Mouse (Mus musculus) right cerebral cortex, postnatal 36 days (tissue): ENCODE results near the gene Iqschfp.

Experiments used
- DNase-seq, 2 experiments: peaks; one replicate each; pipeline ENCODE4 v3.0.0; 2022; ENCODE audit warnings: low spot score in 2 of 2, mixed read lengths in 1 of 2

The Iqschfp gene

GRCm38 (mm10) chr3:68071395-68072386, 179.7 kb downstream of the Iqschfp start:
- DNase-seq, result no peak

DNA sequence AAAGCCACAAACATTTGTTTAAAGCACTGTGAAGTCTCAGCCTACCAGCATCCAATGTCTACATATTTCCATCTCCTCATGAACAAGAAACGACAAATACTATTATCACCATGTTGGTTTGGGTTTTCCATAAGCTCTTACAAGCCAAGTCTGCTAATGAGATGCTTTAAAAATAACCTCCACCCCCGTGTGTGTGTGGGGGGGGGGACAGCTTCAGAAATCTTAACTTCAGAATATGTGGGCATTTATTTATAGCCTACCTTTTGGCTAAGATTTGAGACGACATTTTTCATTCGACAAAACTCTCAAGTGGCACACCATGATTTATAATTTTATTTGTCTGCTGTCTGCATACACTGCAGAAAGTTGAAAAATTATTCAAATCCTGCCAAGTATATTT, 185.4 kb downstream of the Iqschfp start:
- DNase-seq, result peak in 1 of 2 experiments; percentile 32

DNA sequence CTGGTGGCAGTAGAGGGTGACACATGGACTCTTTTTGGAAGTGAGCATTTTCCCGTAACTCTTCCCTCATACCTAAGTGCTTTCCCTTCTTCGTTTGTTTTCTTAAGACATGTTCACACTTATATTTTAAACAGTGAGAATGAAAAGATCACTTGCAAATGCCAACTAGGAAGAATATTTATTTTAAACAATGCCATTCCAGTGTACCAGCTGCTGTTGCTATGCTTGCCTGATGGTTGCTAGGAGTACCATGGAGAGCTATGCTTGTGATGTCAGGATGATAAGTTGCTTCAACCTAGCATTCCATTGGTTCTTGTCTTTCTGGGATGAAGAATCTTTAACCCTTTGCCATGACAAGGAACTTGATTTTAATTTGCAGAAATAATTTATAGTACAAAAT, 193.0 kb downstream of the Iqschfp start:
- DNase-seq, result no peak

DNA sequence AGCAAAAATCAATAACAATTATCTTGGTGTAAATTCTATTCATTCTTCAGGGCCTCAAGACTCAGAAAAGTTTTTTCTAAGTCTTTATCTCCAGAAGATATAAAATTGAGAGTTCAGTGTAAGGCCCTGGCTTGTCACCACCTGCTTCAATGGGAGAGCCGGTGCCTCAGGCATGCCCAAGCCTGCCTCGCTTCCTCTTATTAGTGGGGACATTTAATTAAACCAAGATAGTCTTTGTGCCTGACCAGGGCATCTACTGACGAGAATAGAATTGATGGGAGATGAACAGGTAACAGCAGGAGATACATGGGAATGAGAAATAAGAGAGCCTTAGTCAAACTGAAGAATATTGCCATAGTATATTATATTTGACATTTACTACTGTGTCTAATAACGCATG, 200.1 kb downstream of the Iqschfp start:
- no peak for DNase-seq

GRCm38 (mm10) chr3:68096724-68097431, 204.8 kb downstream of the Iqschfp start:
- no peak for DNase-seq

DNA sequence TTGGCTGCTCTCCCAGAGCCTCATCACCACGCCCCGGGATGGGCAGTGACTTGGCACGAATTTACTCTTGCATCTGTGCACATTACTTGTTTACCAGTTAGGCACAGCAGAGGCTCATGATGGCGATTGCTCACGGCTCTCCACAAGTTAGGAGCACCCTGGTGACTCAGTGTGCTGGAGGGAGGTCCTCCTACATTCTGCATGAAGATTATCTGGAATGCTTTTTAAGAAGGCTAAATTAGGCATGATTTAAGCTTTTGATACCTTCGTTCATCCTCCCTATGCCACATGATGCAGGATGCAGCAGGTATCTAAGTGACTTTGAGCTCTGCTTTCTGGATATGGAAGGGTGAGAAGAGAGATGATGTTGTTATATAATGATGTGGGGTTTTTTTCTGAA, 207.5 kb downstream of the Iqschfp start:
- DNase-seq, result peak in 1 of 2 experiments; percentile 2

DNA sequence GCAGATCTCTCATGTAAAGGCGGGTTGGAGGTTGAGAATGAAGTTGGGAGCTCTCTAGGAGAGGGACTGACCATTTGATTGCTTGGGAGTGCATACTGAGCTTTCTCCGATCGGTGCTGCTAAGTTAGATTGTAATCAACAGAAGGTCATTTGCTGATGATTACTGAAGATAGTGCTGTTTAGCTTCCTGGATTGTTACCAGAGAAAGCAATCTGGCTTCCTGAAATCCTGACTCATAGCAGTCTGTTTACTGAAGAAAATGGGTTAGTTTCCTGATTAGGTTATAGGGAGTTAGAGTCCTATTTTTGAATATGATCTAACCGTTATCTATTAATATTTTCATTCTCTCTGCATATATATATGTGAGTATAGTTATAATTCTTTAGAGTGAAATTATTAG, 209.3 kb downstream of the Iqschfp start:
- DNase-seq, result no peak

DNA sequence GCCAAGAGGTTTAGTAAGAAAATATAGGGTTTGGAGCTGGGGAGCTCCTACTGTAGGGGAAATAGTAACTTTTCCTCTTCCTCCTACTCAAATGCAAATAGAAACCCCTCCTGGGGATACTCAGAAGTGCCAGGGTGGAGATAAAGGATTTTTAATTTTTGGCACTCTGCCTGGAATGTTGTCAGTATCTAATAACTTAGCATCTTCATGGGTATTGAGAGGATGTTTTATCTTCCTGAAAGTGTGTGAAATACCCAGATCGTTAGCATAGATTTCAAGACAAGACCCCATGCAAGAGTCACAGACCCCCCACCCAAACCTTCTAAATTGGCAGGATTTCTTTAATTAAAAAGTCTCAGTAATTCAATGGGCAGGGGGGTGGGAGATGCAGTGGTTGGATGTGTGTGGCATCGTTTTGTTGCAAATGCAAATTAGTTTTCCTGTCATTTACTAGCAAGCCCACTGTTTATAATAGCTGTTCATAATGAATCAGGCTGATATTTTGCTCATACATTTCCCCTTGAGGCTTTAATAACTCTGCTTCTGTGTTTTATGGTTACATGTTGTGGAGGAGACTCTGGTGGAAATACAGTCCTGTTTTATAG, 213.2 kb downstream of the Iqschfp start:
- no peak for DNase-seq

DNA sequence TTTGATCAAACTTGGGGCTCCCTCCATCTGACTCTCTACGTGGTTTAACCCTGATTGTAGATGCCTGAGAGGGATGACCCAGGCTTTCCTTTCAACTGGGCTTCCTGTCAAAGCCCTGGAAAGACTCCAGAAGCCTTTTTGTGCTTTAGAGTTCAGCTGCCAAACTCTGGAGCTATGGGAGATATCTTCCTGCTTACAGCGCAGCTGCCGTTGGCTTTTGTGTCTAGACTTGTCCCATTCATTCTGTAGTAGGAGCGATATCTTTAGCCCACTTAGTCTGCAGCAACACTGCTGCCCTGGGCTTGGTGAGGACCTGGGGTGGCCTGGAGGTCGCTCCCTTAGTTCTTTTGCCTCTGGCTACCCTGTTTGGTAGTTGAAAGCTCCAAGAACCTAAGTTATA, 229.3 kb downstream of the Iqschfp start:
- no peak for DNase-seq

DNA sequence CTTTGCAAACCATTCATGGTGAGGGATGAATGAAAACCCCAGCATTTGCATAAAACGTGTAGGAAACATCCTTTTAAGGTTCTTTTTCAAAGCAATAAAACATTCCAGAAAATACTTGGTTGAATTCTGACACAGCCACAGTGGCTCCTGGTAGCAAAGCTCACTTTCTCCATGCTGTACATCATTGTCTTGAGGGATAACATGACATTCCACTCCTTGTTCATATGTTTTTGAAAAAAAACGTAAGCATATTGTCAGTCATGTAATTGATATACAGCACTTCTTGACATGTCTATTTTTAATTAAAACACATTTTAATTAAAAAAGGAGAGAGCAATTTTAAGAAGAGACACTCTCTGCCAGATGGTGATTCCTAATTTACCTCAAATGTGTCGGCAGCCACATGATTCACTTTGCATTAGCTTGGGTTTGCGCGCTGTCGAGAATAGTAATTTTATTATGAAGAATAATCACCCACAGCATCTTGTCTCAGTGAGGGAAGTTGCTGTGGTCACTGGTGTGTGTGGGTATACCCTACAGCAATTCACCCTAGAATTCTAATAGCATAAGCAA, 234.3 kb downstream of the Iqschfp start:
- peak; percentile 4 to 7 for DNase-seq

GRCm38 (mm10) chr3:68130386-68130785, 238.4 kb downstream of the Iqschfp start:
- no peak for DNase-seq

DNA sequence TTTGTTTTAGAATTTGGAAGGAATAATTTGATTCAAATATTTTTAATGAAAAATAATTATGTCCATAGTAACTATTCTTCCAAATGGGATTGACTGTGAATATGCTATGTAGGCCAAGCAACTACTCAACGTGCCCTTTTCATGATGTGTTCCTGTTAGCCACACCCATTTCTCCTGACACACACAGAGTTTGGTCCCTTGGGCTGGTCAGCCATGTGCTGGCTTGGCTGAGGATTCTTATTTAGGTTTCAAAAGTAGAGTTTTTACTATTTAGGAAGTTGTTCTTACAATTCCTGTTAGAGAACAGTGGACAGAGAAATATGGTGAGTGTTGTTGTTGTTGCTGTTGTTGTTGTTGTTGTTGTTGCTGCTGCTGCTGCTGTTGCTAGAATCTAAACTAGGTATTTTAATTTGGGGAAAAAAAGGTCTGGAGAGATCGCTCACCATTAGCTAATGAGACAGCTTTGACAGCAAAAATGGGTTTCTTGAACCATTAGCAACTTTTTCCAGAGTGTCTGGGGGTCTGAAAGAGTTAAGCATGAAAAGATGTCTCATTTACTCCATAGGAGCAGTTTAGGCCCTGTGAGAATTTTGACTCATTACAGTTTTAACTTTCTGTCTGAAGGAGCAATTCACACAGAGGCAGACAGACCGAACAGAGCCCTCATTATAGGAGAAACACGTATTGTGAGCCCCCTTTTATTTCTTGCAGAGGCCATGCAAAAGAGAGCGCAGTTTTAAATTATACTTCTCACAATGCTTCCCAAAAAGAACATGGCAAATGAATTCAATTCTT, 247.0 kb downstream of the Iqschfp start:
- DNase-seq, result no peak

GRCm38 (mm10) chr3:68150688-68151087, 258.7 kb downstream of the Iqschfp start:
- no peak for DNase-seq

- no peak for DNase-seq
These were observed 268.1 kb downstream of the Iqschfp start for GRCm38 (mm10) chr3:68160175-68160574.

GRCm38 (mm10) chr3:68160760-68161159, 268.7 kb downstream of the Iqschfp start:
- no peak for DNase-seq

DNA sequence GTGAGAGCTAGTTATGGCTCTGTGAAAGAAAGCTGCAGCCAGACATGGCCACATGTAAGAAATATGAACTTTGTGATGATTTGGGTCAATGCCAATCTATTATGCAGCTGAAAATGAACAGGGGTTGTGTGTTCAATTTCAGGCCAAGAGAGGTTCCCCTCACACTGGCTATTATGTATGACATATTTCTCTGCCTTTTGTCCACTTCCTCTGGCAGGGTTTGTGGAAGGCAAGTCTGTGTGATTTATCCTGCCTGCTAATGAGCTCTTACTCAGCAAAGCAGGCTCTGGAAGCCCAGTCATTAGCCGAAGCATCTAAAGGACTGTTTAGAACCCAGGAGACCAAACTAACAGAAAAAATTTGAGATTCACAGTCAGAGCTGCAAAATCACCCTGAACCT, 286.2 kb downstream of the Iqschfp start:
- no peak for DNase-seq

DNA sequence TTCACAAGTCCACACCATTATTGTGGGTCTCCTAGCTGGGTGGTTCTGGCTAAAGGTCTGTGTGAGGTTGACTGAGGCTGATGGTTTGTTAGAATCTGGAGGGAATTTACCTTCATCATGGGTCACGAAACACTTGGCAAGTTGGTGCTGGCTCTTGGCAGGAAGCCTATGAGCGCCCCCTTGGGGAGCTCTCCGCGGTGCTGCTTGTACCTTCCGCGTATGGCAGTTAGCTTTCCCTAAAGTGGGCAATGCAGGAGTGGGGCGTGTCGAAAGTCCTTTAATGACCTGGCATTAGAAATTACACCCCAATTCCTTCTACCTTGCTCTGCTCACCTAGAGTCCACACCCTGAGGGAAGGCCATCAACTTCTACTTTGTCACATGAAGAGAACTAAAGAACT, 295.4 kb downstream of the Iqschfp start:
- no peak for DNase-seq

GRCm38 (mm10) chr3:68189100-68189499, 297.1 kb downstream of the Iqschfp start:
- no peak for DNase-seq

DNA sequence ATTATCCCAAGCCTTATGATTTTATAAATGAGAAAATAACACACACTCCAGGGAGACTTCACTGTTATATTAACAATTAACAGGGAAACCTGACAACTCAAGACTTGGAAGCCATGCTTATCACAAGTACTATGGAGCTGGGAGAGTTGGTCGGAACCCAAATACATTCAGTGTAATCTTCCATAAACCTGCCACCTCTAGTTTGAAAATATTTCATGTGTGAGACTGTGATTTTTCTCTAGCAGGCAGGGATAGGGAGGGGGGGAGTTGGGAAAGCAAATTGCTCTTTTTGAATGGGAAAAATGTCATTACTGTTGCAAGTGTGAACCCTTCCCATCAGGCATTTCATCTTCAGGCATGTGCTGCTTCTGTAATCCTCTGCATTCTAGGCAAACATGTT, 304.9 kb downstream of the Iqschfp start:
- no peak for DNase-seq

DNA sequence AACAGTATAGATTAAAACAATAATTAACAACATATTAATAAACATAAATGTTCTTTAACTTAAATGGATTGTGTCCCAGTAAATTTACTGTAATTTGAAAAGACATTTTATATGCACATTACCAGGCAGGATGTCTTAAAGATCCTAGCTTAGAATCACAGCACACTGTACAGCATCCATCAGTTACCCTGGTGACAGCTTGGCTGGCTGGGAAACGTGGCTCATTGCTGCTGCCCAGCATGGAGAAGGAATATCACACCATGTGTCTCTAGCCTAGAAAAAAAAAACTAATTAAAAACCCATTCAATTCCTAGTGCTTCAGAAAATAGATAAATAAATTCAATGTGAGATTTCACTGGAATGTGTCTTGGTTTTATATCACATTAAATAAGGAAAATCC, 309.2 kb downstream of the Iqschfp start:
- DNase-seq, result no peak

GRCm38 (mm10) chr3:68202162-68202902, 310.3 kb downstream of the Iqschfp start:
- DNase-seq, result no peak
